In genomic region chr7:44863210-44863609, GRCm38 (mm10) we compare ENCODE assay signal across 20 mouse cellular contexts. TPM values are rescaled to one million over a fixed set of nuclear protein-coding genes. Genes with fewer than 3 reads are reported as not detected.
DNase-seq lines count a peak whose midpoint lies in the region; ATAC-seq and TF ChIP-seq lines count a peak whose summit lies in the region.
"Had no signal": no experiment of that assay in that cellular context is flagged by ENCODE, and none has a peak within 500 bp of the region (broad histone marks: within the 10 kb centered on the region; RNA-seq: fewer than 3 reads in every experiment).

No protein-coding gene starts in this region.

- H3K27me3 ChIP-seq in forebrain, embryonic 13.5 days: no peaks in the 10 kb centered on the region
- no peaks in the 10 kb centered on the region for H3K27me3 ChIP-seq in forebrain, embryonic 16.5 days (replicated peaks; ENCODE audit: control insufficient read depth, insufficient read depth, low read length)
- no peaks in the 10 kb centered on the region for H3K27me3 ChIP-seq in embryonic facial prominence, embryonic 10.5 days (replicated peaks; ENCODE audit: low read depth, poor library complexity, severe bottlenecking)
- H3K27me3 ChIP-seq in limb, embryonic 13.5 days: no peaks in the 10 kb centered on the region
- H3K27me3 ChIP-seq: heart, embryonic 13.5 days; hindbrain, embryonic 15.5 days; intestine, embryonic 15.5 days; midbrain, embryonic 12.5 days; neural tube, embryonic 13.5 days had no signal

- H3K9ac ChIP-seq in forebrain, embryonic 13.5 days: no peak overlapping the region
- H3K9ac ChIP-seq in forebrain, embryonic 16.5 days (replicated peaks; ENCODE audit: low read depth, low read length): no peak overlapping the region
- H3K9ac ChIP-seq in limb, embryonic 13.5 days: 0 out of 2 replicates have a peak overlapping the region, but pooled peaks have one; percentile 19
- H3K9ac ChIP-seq: hindbrain, embryonic 15.5 days; intestine, embryonic 15.5 days; midbrain, embryonic 12.5 days; neural tube, embryonic 13.5 days had no signal

- no peak overlapping the region for H3K27ac ChIP-seq in forebrain, embryonic 13.5 days
- H3K27ac ChIP-seq in forebrain, embryonic 16.5 days (ENCODE audit: low read length): no peak overlapping the region
- H3K27ac ChIP-seq in layer of hippocampus, adult 2 months: peak overlapping the region; percentile 61; the same call in 1 of the 2 replicates
- H3K27ac ChIP-seq in embryonic facial prominence, embryonic 10.5 days (replicated peaks): no peak overlapping the region
- H3K27ac ChIP-seq in limb, embryonic 13.5 days: no peak overlapping the region
- H3K27ac ChIP-seq: heart, embryonic 13.5 days; hindbrain, embryonic 15.5 days; intestine, embryonic 15.5 days; midbrain, embryonic 12.5 days; neural tube, embryonic 13.5 days had no signal

- WGBS in forebrain, embryonic 13.5 days: 91% methylated on average over 14 of the region's 14 CpGs
- WGBS in forebrain, embryonic 16.5 days: 90% methylated on average over 14 of the region's 14 CpGs
- 90% methylated on average over 14 of the region's 14 CpGs for whole genome bisulfite sequencing in embryonic facial prominence, embryonic 10.5 days
- 89% methylated on average over 14 of the region's 14 CpGs for WGBS in limb, embryonic 13.5 days

- peaks cover 69% of the 10 kb centered on the region for H3K36me3 ChIP-seq in forebrain, embryonic 13.5 days (ENCODE audit: poor library complexity, severe bottlenecking)
- H3K36me3 ChIP-seq in forebrain, embryonic 16.5 days (ENCODE audit: control insufficient read depth, insufficient read depth): peaks cover 28% of the 10 kb centered on the region
- peaks cover 90% of the 10 kb centered on the region for H3K36me3 ChIP-seq in embryonic facial prominence, embryonic 10.5 days (replicated peaks)
- H3K36me3 ChIP-seq in limb, embryonic 13.5 days: peaks cover 78% of the 10 kb centered on the region

- H3K4me1 ChIP-seq in forebrain, embryonic 13.5 days: peaks cover 58% of the 10 kb centered on the region
- peaks cover 48% of the 10 kb centered on the region for H3K4me1 ChIP-seq in forebrain, embryonic 16.5 days (replicated peaks; ENCODE audit: control insufficient read depth, insufficient read depth, low read length)
- peaks cover 59% of the 10 kb centered on the region for H3K4me1 ChIP-seq in embryonic facial prominence, embryonic 10.5 days
- peaks cover 44% of the 10 kb centered on the region for H3K4me1 ChIP-seq in limb, embryonic 13.5 days

- TF ChIP-seq CTCF in layer of hippocampus, adult 2 months (conservative IDR thresholded peaks at IDR 0.05): no peak

- H3K4me2 ChIP-seq in forebrain, embryonic 13.5 days: no peak overlapping the region
- no peak overlapping the region for H3K4me2 ChIP-seq in forebrain, embryonic 16.5 days (ENCODE audit: low read length)
- H3K4me2 ChIP-seq in limb, embryonic 13.5 days (replicated peaks): no peak overlapping the region
- H3K4me2 ChIP-seq: heart, embryonic 13.5 days; hindbrain, embryonic 15.5 days; intestine, embryonic 15.5 days; midbrain, embryonic 12.5 days; neural tube, embryonic 13.5 days had no signal

- no peak for ATAC-seq in forebrain, embryonic 13.5 days
- ATAC-seq in forebrain, embryonic 16.5 days: no peak
- no peak for ATAC-seq in limb, embryonic 13.5 days (ENCODE audit: low FRiP score, low read depth)
- ATAC-seq: intestine, embryonic 15.5 days; lung, postnatal 0 days had no signal

- H3K9me3 ChIP-seq in forebrain, embryonic 13.5 days (replicated peaks): no peaks in the 10 kb centered on the region
- H3K9me3 ChIP-seq in forebrain, embryonic 16.5 days (ENCODE audit: control insufficient read depth, low read length): no peaks in the 10 kb centered on the region
- no peaks in the 10 kb centered on the region for H3K9me3 ChIP-seq in embryonic facial prominence, embryonic 10.5 days
- no peaks in the 10 kb centered on the region for H3K9me3 ChIP-seq in limb, embryonic 13.5 days
- H3K9me3 ChIP-seq: heart, embryonic 13.5 days; hindbrain, embryonic 15.5 days; intestine, embryonic 15.5 days; midbrain, embryonic 12.5 days; neural tube, embryonic 13.5 days had no signal

- DNase-seq in layer of hippocampus, adult 2 months (ENCODE audit: low spot score in 2 of 2): no peak
- no peak for DNase-seq in layer of hippocampus, adult 11-12 months (ENCODE audit: low spot score)
- DNase-seq in embryonic facial prominence, embryonic 10.5 days (ENCODE audit: low spot score): no peak
- no peak for DNase-seq in B cell, adult 2 months
- DNase-seq: cerebellum, adult 18-20 months; kidney, adult 8-10 months; kidney, postnatal 14 days; liver; retina, postnatal 1 day; right cerebral cortex, postnatal 25 days; spleen, adult 18-20 months had no signal

- H3K4me3 ChIP-seq in forebrain, embryonic 13.5 days: 0 out of 2 replicates have a peak overlapping the region, but pooled peaks have one; percentile 4
- H3K4me3 ChIP-seq in forebrain, embryonic 16.5 days (replicated peaks; ENCODE audit: low read length): no peak overlapping the region
- no peak overlapping the region for H3K4me3 ChIP-seq in layer of hippocampus, adult 2 months
- H3K4me3 ChIP-seq in embryonic facial prominence, embryonic 10.5 days: peak overlapping the region; percentile 9; the same call in 1 of the 2 replicates
- no peak overlapping the region for H3K4me3 ChIP-seq in limb, embryonic 13.5 days
- H3K4me3 ChIP-seq: heart, embryonic 13.5 days; hindbrain, embryonic 15.5 days; intestine, embryonic 15.5 days; midbrain, embryonic 12.5 days; neural tube, embryonic 13.5 days had no signal

RNA-seq across cellular contexts. Expression of gene Pnkp, which starts 6.3 kb away (rescaled TPM):
- polyA plus RNA-seq in forebrain, embryonic 13.5 days (2015; fragmentation: Nextera tagmentation; extraction: Ambion mirVana): 34.9 and 38.1 TPM in 2 replicates
- polyA plus RNA-seq in forebrain, embryonic 16.5 days (2015; fragmentation: Nextera tagmentation; extraction: Ambion mirVana): 29.4 and 32.6 TPM in 2 replicates
- 10 to 100 TPM; 33.1 to 36.3 TPM for total RNA-seq in layer of hippocampus, adult 2 months (2021)
- 34.4 and 36.3 TPM in 2 replicates for polyA plus RNA-seq in embryonic facial prominence, embryonic 10.5 days (2016; fragmentation: Nextera tagmentation; extraction: Ambion mirVana)
- polyA plus RNA-seq in limb, embryonic 13.5 days (2015; fragmentation: Nextera tagmentation; extraction: Ambion mirVana): 33.1 and 33.9 TPM in 2 replicates

RNA-seq across cellular contexts. Expression of gene Ptov1, which starts 6.4 kb away (rescaled TPM):
- polyA plus RNA-seq in forebrain, embryonic 13.5 days (2015; fragmentation: Nextera tagmentation; extraction: Ambion mirVana): 558 and 574 TPM in 2 replicates
- polyA plus RNA-seq in forebrain, embryonic 16.5 days (2015; fragmentation: Nextera tagmentation; extraction: Ambion mirVana): 551 and 582 TPM in 2 replicates
- total RNA-seq in layer of hippocampus, adult 2 months (2021): 100 to 1,000 TPM; 321 to 335 TPM
- 514 and 525 TPM in 2 replicates for polyA plus RNA-seq in embryonic facial prominence, embryonic 10.5 days (2016; fragmentation: Nextera tagmentation; extraction: Ambion mirVana)
- polyA plus RNA-seq in limb, embryonic 13.5 days (2015; fragmentation: Nextera tagmentation; extraction: Ambion mirVana): 502 and 514 TPM in 2 replicates

RNA-seq across cellular contexts. Expression of gene Tbc1d17, which starts 14.3 kb away (rescaled TPM):
- 81.5 and 95.5 TPM in 2 replicates for polyA plus RNA-seq in forebrain, embryonic 13.5 days (2015; fragmentation: Nextera tagmentation; extraction: Ambion mirVana)
- 121 and 122 TPM in 2 replicates for polyA plus RNA-seq in forebrain, embryonic 16.5 days (2015; fragmentation: Nextera tagmentation; extraction: Ambion mirVana)
- 10 to 100 TPM; 69.0 to 81.3 TPM for total RNA-seq in layer of hippocampus, adult 2 months (2021)
- polyA plus RNA-seq in embryonic facial prominence, embryonic 10.5 days (2016; fragmentation: Nextera tagmentation; extraction: Ambion mirVana): 77.2 and 82.7 TPM in 2 replicates
- polyA plus RNA-seq in limb, embryonic 13.5 days (2015; fragmentation: Nextera tagmentation; extraction: Ambion mirVana): 86.0 and 90.5 TPM in 2 replicates

RNA-seq across cellular contexts. Expression of gene Akt1s1, which starts 14.4 kb away (rescaled TPM):
- polyA plus RNA-seq in forebrain, embryonic 13.5 days (2015; fragmentation: Nextera tagmentation; extraction: Ambion mirVana): 93.1 and 95.4 TPM in 2 replicates
- 103 and 110 TPM in 2 replicates for polyA plus RNA-seq in forebrain, embryonic 16.5 days (2015; fragmentation: Nextera tagmentation; extraction: Ambion mirVana)
- total RNA-seq in layer of hippocampus, adult 2 months (2021): 10 to 100 TPM; 76.7 to 84.3 TPM
- polyA plus RNA-seq in embryonic facial prominence, embryonic 10.5 days (2016; fragmentation: Nextera tagmentation; extraction: Ambion mirVana): 92.2 and 95.4 TPM in 2 replicates
- 112 and 122 TPM in 2 replicates for polyA plus RNA-seq in limb, embryonic 13.5 days (2015; fragmentation: Nextera tagmentation; extraction: Ambion mirVana)

RNA-seq across cellular contexts. Expression of gene Med25, which starts 29.3 kb away (rescaled TPM):
- 145 and 165 TPM in 2 replicates for polyA plus RNA-seq in forebrain, embryonic 13.5 days (2015; fragmentation: Nextera tagmentation; extraction: Ambion mirVana)
- polyA plus RNA-seq in forebrain, embryonic 16.5 days (2015; fragmentation: Nextera tagmentation; extraction: Ambion mirVana): 158 and 166 TPM in 2 replicates
- total RNA-seq in layer of hippocampus, adult 2 months (2021): 100 to 1,000 TPM; 103 to 107 TPM
- polyA plus RNA-seq in embryonic facial prominence, embryonic 10.5 days (2016; fragmentation: Nextera tagmentation; extraction: Ambion mirVana): 135 and 146 TPM in 2 replicates
- polyA plus RNA-seq in limb, embryonic 13.5 days (2015; fragmentation: Nextera tagmentation; extraction: Ambion mirVana): 118 and 119 TPM in 2 replicates

Comparison
In these comparisons a context has a peak if more than half of its experiments do, and no peak if none do; other contexts are left out.
1. H3K4me3 ChIP-seq: peak in forebrain, embryonic 13.5 days (single experiment) and embryonic facial prominence, embryonic 10.5 days (single experiment); none in forebrain, embryonic 16.5 days (single experiment), layer of hippocampus, adult 2 months (single experiment) and limb, embryonic 13.5 days (single experiment).